Mouse (Mus musculus) retina, embryonic 14.5 days (tissue): Measurements from ENCODE around the gene Gm44502.

Experiments
- DNase-seq: peaks from one replicate; pipeline ENCODE4 v3.0.0-alpha.2; 2015; ENCODE audit warnings: low spot score

Gm44502 gene

GRCm38 (mm10) chr15:89429352-89430221 is at the start of gene Gm44502, which contains the start of the genes C730034F03Rik and Chkb:
TSS of gene Gm44502 (minus strand) at chr15:89429696.
TSS of gene C730034F03Rik (plus strand) at chr15:89429589.
TSS of gene Chkb (minus strand) at chr15:89429908.
- peak; percentile 94 for DNase-seq

- no peak for DNase-seq
These were observed 49.1 kb upstream of the Gm44502 start for GRCm38 (mm10) chr15:89478622-89479021.

GRCm38 (mm10) chr15:89477806-89478205 is 48.3 kb upstream of the Gm44502 start:
- no peak for DNase-seq

GRCm38 (mm10) chr15:89477091-89477491 is 47.6 kb upstream of the Gm44502 start, which contains the start of gene Arsa:
TSS of gene Arsa (minus strand) at chr15:89477425.
- no peak for DNase-seq

- no peak for DNase-seq
These were observed 46.9 kb upstream of the Gm44502 start for GRCm38 (mm10) chr15:89476475-89476815.

GRCm38 (mm10) chr15:89475611-89476474 is 46.3 kb upstream of the Gm44502 start:
- DNase-seq: peak; percentile 91

- no peak for DNase-seq
These were observed 45.8 kb upstream of the Gm44502 start for GRCm38 (mm10) chr15:89475293-89475600.

- no peak for DNase-seq
These were observed 45.2 kb upstream of the Gm44502 start for GRCm38 (mm10) chr15:89474596-89475292.

- no peak for DNase-seq
These were observed 44.4 kb upstream of the Gm44502 start for GRCm38 (mm10) chr15:89473921-89474320.

GRCm38 (mm10) chr15:89473370-89473769 is 43.9 kb upstream of the Gm44502 start:
- DNase-seq: no peak

GRCm38 (mm10) chr15:89471476-89471875 is 42.0 kb upstream of the Gm44502 start:
- DNase-seq: no peak

GRCm38 (mm10) chr15:89468577-89468976 is 39.1 kb upstream of the Gm44502 start:
- DNase-seq: peak; percentile 78

- peak; percentile 56 for DNase-seq
These were observed 35.6 kb upstream of the Gm44502 start for GRCm38 (mm10) chr15:89465052-89465451.

GRCm38 (mm10) chr15:89463334-89464235 is 34.1 kb upstream of the Gm44502 start:
- no peak for DNase-seq

- no peak for DNase-seq
These were observed 32.7 kb upstream of the Gm44502 start for GRCm38 (mm10) chr15:89462176-89462575.

GRCm38 (mm10) chr15:89461321-89461720 is 31.8 kb upstream of the Gm44502 start:
- no peak for DNase-seq

GRCm38 (mm10) chr15:89460298-89460697 is 30.8 kb upstream of the Gm44502 start:
- DNase-seq: no peak

- DNase-seq: no peak
These were observed 30.3 kb upstream of the Gm44502 start for GRCm38 (mm10) chr15:89459821-89460220.

GRCm38 (mm10) chr15:89458942-89459341 is 29.4 kb upstream of the Gm44502 start:
- no peak for DNase-seq

- DNase-seq: no peak
These were observed 26.1 kb upstream of the Gm44502 start for GRCm38 (mm10) chr15:89455642-89456041.

GRCm38 (mm10) chr15:89454857-89455256 is 25.4 kb upstream of the Gm44502 start:
- no peak for DNase-seq
